Mouse (Mus musculus): ENCODE measurements around the gene Gm42742. TPM values are rescaled to one million over a fixed set of nuclear protein-coding genes. Genes with fewer than 3 reads are reported as not detected.
A peak's percentile ranks its signal among the peaks of the same experiment; 100 is the strongest.

Gm42742 gene
- polyA plus RNA-seq, 1 experiment from 2014 or later, result 32.6 TPM

GRCm38 (mm10) chr7:127024755-127025555, 4.1 kb upstream of the Gm42742 start:
- peaks cover 69% of the 10 kb centered on the region for H3K36me3 ChIP-seq (replicated peaks)
- peak; percentile 75 for DNase-seq (ENCODE audit: extremely low spot score, low spot score)
- WGBS, result under 1% methylated on average over 30 of the region's 30 CpGs
- no peaks in the 10 kb centered on the region for H3K9me3 ChIP-seq
- H3K27me3 ChIP-seq (ENCODE audit: poor library complexity, severe bottlenecking), result no peaks in the 10 kb centered on the region
- H3K4me1 ChIP-seq, result peaks cover 69% of the 10 kb centered on the region
- peak overlapping the region; percentile 92 for H3K4me3 ChIP-seq
- peak overlapping the region; percentile 100 for H3K27ac ChIP-seq

- peaks cover 77% of the 10 kb centered on the region for H3K4me1 ChIP-seq
- H3K27ac ChIP-seq, result peak overlapping the region; percentile 100
- peak overlapping the region; percentile 92 for H3K4me3 ChIP-seq
- H3K9me3 ChIP-seq, result no peaks in the 10 kb centered on the region
- H3K36me3 ChIP-seq (replicated peaks), result peaks cover 60% of the 10 kb centered on the region
- H3K27me3 ChIP-seq (ENCODE audit: poor library complexity, severe bottlenecking), result no peaks in the 10 kb centered on the region
- no peak for DNase-seq (ENCODE audit: extremely low spot score, low spot score)
- WGBS, result 40% methylated on average over 19 of the region's 19 CpGs
These were observed 3.2 kb upstream of the Gm42742 start for GRCm38 (mm10) chr7:127023896-127024690.

DNA sequence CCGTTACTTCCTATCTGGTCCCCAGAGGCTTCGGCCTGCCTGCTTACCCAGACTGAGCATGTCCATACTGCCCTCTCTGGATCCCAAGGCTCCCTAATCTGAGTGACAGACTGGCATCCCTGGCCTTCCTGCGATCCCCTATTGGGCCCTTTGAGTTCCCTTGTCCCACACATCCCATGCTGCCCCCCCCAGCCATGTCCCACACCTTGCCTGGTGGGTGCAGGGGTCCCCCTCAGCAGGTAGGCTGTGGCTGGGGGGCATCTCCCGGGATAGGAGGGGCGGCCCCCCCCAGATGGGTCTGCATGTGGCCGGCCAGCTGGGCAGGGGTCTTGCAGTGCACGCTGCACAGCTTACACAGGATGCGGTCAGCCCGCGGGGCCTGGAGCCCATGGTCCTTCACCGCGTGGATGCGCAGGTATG, 2.4 kb upstream of the Gm42742 start:
- peaks cover 52% of the 10 kb centered on the region for H3K36me3 ChIP-seq (replicated peaks)
- H3K27ac ChIP-seq, result peak overlapping the region; percentile 100
- no peaks in the 10 kb centered on the region for H3K9me3 ChIP-seq
- H3K27me3 ChIP-seq (ENCODE audit: poor library complexity, severe bottlenecking), result no peaks in the 10 kb centered on the region
- no peak for DNase-seq (ENCODE audit: extremely low spot score, low spot score)
- peaks cover 80% of the 10 kb centered on the region for H3K4me1 ChIP-seq
- WGBS, result 80% methylated on average over 13 of the region's 13 CpGs
- H3K4me3 ChIP-seq, result peak overlapping the region; percentile 92

GRCm38 (mm10) chr7:127022528-127023271, 1.8 kb upstream of the Gm42742 start:
- Histone ChIP-seq H3K27me3 (ENCODE audit: poor library complexity, severe bottlenecking) (no peaks in the 10 kb centered on the region), H3K4me3 (peak overlapping the region; percentile 92), H3K36me3 (replicated peaks) (peaks cover 46% of the 10 kb centered on the region), H3K4me1 (peaks cover 80% of the 10 kb centered on the region), H3K27ac (peak overlapping the region; percentile 100), H3K9me3 (no peaks in the 10 kb centered on the region)
- DNase-seq (ENCODE audit: extremely low spot score, low spot score), result no peak
- 85% methylated on average over 7 of the region's 7 CpGs for WGBS

DNA sequence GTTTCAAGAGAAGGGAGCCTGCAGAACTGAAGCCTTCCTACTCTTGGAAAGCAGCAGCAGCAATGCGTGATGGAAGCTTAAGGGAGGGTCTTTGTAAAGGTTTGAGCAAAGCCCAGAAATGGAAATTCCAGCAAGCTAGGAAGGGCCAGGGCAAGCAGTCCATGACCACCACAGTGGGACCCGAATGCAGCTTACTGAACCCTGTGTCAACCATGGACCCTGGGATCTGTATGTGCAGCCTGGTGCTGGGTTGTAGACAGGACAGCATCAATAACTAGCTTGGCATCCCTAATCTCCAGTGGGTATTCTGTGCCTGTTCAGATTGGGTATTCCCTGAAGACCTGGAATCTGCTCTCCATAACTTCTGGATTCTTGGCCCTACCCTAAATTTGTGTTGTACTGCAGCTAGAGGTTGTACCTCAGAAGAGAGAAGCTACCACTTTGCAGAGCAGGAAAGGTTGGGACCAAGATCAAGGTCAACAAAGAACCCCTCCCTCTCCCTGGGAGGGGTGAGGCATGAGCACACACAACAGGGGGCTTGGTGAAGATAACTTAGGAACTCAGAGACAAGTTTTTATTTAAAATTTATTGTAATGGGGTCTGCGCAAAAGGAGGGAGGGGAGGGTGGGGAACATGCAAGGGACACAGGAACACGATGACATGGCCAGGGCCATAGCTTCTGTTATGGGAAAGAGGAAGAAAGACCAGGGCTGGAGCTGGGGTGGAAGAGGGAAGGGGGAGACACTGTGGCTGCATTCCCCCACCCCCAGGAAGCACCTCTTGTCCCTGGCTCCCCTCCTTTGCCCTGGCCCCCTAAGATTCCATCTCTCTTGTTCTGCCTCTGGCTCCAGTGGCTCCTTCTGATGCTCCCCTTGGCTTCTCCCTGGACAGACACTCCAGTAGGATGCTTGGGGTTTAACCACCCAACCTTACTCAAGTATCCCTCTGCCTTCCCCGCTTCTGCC, 948 bp upstream of the Gm42742 start:
- H3K4me3 ChIP-seq, result peak overlapping the region; percentile 92
- H3K36me3 ChIP-seq (replicated peaks), result peaks cover 42% of the 10 kb centered on the region
- no peak for DNase-seq (ENCODE audit: extremely low spot score, low spot score)
- H3K4me1 ChIP-seq, result peaks cover 83% of the 10 kb centered on the region
- 46% methylated on average over 5 of the region's 5 CpGs for WGBS
- H3K27me3 ChIP-seq (ENCODE audit: poor library complexity, severe bottlenecking), result no peaks in the 10 kb centered on the region
- H3K9me3 ChIP-seq, result no peaks in the 10 kb centered on the region
- H3K27ac ChIP-seq, result peak overlapping the region; percentile 100

DNA sequence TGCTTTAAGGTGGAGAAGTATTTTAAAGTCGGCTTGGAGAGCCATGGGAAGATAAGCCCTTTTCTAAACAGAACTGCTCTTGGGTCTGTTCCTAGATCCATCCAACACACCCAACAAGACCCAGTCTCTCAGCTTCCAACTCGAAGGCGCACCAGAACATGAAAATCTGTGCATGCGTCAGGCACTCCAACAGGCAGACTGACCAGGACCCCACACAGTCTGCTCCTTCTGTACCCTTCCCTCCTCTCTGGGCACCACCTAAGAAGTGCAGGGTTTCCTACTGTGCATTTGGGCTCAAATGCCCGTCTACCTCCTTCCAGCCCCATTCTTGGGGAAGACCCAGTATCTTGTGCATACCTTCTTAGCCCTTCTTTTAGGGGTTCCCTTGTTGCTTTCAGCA, 406 bp downstream of the Gm42742 start:
- peaks cover 43% of the 10 kb centered on the region for H3K36me3 ChIP-seq (replicated peaks)
- H3K9me3 ChIP-seq, result no peaks in the 10 kb centered on the region
- no peak for DNase-seq (ENCODE audit: extremely low spot score, low spot score)
- H3K27me3 ChIP-seq (ENCODE audit: poor library complexity, severe bottlenecking), result no peaks in the 10 kb centered on the region
- 45% methylated on average over 5 of the region's 5 CpGs for WGBS
- peak overlapping the region; percentile 92 for H3K4me3 ChIP-seq
- peaks cover 95% of the 10 kb centered on the region for H3K4me1 ChIP-seq
- peak overlapping the region; percentile 100 for H3K27ac ChIP-seq

DNA sequence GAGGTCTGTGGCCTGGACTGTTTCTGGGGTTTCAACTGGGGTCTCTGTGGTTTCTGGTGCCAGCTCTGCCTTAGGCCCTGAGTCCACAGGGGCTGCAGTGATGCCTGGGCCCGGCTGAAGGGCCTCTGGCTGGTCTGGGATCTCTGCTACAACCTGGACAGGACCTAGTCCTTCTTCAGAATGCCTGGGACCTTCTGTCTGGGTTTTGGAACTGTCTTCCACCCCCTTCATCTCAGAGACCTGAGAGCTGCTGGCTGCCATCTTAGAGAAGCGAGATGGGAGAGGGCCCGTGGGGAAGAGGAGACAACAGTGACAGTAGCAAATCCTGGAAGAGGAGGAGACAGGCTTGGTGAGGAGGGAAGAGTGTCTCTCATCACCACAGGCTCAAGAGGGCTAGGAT, 866 bp downstream of the Gm42742 start:
- peak overlapping the region; percentile 92 for H3K4me3 ChIP-seq
- peaks cover 96% of the 10 kb centered on the region for H3K4me1 ChIP-seq
- H3K36me3 ChIP-seq (replicated peaks), result peaks cover 43% of the 10 kb centered on the region
- WGBS, result 67% methylated on average over 3 of the region's 3 CpGs
- peak overlapping the region; percentile 100 for H3K27ac ChIP-seq
- no peak for DNase-seq (ENCODE audit: extremely low spot score, low spot score)
- H3K9me3 ChIP-seq, result no peaks in the 10 kb centered on the region
- no peaks in the 10 kb centered on the region for H3K27me3 ChIP-seq (ENCODE audit: poor library complexity, severe bottlenecking)

DNA sequence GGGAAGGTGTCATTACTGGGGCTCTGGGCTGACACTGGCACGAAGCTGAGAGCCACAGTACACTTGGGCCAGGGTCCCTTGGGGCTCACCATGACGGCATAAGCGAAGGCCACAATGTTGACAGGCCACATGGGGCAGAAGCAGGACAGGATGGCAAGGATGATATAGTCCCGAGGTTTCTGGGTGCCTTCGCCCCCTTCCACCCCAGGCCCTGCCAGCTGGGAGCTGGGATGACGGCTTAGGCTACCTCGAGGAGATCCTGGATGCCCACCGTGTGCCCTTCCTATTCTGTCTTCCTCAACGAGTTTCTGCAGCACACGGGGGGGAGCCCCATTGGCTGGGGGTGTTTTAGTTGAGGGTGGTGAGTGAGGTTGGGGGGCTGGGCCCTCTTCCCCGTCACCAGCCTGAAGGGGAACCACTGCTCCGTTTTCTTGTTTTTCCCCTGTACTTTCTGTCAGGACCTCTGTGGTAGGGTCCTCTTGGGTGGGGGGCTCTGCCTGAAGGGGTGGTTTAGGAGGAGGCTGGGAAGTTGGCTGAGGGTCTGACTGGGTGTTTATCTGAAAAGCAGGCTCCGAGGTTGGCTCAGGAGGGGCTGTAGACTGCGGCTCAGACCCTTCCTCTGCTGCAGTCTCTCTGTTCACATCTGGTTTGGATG, 1.5 kb downstream of the Gm42742 start:
- no peak for DNase-seq (ENCODE audit: extremely low spot score, low spot score)
- Histone ChIP-seq H3K36me3 (replicated peaks) (peaks cover 43% of the 10 kb centered on the region), H3K4me3 (peak overlapping the region; percentile 92), H3K27ac (peak overlapping the region; percentile 100), H3K27me3 (ENCODE audit: poor library complexity, severe bottlenecking) (no peaks in the 10 kb centered on the region), H3K9me3 (no peaks in the 10 kb centered on the region), H3K4me1 (peaks cover 96% of the 10 kb centered on the region)
- WGBS, result 83% methylated on average over 14 of the region's 14 CpGs

- no peaks in the 10 kb centered on the region for H3K27me3 ChIP-seq (ENCODE audit: poor library complexity, severe bottlenecking)
- H3K36me3 ChIP-seq (replicated peaks), result peaks cover 43% of the 10 kb centered on the region
- peak overlapping the region; percentile 100 for H3K27ac ChIP-seq
- WGBS, result 90% methylated on average over 15 of the region's 15 CpGs
- H3K9me3 ChIP-seq, result no peaks in the 10 kb centered on the region
- H3K4me1 ChIP-seq, result peaks cover 93% of the 10 kb centered on the region
- peak overlapping the region; percentile 92; the same call in 1 of the 2 replicates for H3K4me3 ChIP-seq
- no peak for DNase-seq (ENCODE audit: extremely low spot score, low spot score)
These were observed 2.2 kb downstream of the Gm42742 start for GRCm38 (mm10) chr7:127018416-127019305.

DNA sequence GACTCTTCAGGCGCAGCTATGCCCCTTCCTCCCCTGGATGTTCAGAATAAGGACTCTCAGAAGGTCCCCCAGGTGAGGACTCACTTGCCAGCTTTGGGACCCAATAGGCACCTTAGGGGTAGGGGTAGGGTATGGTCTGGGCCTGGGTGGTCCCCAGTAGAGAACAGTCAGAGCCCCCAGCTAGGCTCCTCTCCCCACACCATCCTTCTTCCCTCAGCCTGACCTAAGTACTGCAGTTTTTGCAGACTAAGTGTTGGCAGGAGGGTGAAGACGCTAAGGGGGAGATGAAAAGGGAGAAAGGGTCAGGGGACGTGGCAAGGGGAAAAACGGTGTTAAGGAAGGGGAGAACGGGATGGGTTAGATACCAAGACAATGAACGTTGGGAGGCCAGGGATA, 2.9 kb downstream of the Gm42742 start:
- Histone ChIP-seq H3K36me3 (replicated peaks) (peaks cover 43% of the 10 kb centered on the region), H3K27me3 (ENCODE audit: poor library complexity, severe bottlenecking) (no peaks in the 10 kb centered on the region), H3K27ac (peak overlapping the region; percentile 100), H3K4me1 (peaks cover 86% of the 10 kb centered on the region), H3K4me3 (peak overlapping the region; percentile 76; the same call in 1 of the 2 replicates), H3K9me3 (no peaks in the 10 kb centered on the region)
- 70% methylated on average over 6 of the region's 6 CpGs for WGBS
- DNase-seq (ENCODE audit: extremely low spot score, low spot score), result no peak
